Mouse (Mus musculus) cerebellum, adult (tissue): ENCODE results near the gene Htatip2.
A peak's percentile ranks its signal among the peaks of the same experiment; 100 is the strongest.

Experiments used
- ATAC-seq: cut with Nextera tagmentation; 2 replicates; pipeline ENCODE4 v1.9.2; 2017; ENCODE audit warnings: mild to moderate bottlenecking, moderate library complexity, mixed read lengths; ENCODE audit not compliant: insufficient number of reproducible peaks, low FRiP score, low TSS enrichment

The Htatip2 gene

DNA sequence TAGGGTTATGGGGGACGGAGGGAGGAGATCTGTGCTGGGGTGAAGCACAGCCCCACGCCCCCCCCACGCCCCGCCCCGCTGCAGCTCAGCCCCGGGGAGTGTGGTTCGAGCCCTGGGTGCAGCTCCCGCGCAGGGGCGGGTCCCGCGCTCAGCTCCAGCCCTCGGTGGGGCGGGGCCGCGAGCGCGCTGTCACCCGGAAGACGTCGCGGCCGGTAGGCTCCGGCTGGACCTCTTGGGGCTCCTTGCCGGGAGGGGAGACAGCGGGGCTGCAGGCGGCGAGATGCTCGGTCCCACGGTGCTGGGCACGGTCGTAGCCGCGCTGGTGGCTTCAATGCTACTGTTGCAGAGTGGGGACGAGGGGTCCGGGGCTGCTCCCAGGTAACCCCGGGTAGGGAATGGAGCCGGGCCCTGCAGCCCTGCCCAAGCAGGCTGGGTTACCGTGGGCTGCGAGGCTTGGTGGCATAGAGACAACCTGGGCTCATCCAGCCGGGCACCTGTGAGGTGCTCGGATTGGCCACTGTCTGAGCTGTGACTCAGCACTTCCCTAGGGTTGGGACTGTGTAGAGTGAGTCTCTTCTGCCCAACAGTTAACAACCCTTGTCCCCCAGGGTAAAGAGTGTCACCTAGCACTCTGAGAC, at the start of gene Htatip2:
Gene Htatip2 (plus strand): TSS at position 182 of the 638 bp plus-strand sequence.
- peak; percentile 26; the same call in 1 of the 2 replicates for ATAC-seq

DNA sequence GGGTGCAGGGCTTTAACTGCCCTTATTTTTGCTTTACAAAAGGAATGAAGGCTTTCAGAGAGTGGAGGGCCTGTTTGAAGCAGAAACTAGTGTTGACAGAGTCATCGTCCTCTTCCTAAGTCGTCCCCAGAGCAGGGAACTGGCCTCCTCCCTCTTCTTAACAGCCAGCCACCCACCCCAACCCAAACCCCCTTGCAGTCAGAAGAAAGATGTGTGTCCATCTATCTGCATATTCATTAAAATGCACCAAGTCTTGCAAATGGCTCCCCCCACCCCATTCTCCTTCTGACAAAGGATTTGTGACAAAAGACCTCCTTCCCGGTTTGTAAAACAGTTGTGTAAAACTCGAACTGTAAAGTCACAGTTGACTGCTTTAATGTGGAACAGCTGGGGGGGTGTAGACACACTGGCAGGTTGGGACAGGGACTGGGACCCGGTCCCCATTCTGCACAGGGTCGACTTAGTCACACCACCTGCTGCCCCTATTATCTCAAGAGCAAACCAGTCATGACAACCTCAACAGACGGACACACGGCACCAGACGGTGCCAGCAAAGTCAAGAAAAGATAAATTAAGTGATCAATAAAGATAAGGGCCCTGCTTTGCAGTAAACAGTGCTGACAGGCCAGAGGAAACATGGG, 49.4 kb upstream of the Htatip2 start:
- ATAC-seq: no peak

DNA sequence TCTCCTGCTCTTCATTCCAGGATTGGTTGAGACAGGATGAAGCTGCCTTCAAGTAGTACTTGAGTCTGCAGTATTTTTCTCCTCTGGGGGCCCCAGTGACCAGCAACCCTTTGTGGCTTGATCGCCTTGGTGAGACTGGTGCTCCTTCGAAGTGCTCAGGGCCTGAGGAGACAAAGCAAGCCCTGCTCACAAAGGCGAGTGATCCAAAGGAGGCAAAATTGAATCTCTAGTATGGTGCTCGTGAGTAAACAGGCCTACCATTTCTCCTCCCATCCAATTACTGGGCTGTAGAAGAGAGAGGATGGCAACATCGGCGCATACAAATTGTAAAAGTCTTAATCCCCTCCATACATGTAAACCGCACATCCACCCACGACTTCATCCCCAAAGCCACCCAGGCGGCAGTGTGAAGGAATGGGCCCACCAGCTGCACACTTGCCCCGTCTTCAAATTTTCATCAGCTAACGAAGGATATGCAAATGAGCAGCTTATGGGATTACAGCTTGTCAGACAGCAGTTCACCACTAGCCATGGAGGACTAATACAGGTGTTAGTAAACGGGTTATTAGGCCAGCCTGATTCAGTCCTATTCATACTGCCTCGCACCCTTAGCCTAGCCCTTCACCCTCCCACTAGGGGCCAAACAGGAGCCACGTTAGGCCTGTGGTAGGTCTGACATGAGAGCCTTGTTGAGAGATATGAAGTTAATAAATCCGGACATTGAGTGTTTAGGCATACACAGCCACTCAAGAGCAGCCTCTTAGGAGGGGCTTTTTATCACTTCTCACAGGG, 40.8 kb upstream of the Htatip2 start:
- no peak for ATAC-seq

DNA sequence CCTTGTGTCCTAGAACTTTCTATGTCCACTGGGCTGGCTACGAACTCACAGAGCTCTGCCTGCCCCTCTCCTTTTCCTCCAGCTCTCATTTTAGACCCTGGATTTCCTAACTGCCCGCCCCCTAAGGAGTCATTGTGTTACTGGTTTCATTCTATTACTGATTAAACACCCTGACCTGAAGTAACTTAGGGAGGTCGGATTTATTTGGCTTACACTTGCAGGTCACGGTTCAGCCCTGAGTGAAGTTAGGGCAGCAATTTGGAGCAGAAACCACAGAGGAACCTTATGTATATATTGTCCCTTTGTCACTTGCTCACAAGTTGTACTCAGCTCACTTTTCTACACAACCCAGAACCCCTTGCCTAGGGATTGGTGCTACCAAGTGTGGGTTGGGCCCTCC, 24.6 kb upstream of the Htatip2 start:
- ATAC-seq: no peak

DNA sequence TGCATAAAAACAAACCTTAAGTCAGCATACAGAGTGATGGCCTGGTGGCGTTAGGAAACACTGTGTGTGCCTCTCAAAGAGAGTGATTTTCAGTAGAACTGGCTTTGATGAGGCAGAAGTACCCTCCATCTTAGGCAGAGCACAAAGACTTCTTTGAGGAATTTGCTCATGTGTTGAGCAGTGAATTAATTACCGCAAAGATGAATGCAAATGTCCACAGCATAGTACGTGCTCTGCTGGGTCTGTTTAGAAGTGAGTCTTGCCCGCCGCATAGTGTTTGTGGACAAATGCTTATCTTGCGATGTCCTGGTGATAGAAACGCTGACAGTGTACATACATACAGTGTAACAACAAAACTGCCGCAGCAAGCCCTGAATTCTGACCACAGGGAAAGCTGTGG, 19.5 kb upstream of the Htatip2 start:
- no peak for ATAC-seq

DNA sequence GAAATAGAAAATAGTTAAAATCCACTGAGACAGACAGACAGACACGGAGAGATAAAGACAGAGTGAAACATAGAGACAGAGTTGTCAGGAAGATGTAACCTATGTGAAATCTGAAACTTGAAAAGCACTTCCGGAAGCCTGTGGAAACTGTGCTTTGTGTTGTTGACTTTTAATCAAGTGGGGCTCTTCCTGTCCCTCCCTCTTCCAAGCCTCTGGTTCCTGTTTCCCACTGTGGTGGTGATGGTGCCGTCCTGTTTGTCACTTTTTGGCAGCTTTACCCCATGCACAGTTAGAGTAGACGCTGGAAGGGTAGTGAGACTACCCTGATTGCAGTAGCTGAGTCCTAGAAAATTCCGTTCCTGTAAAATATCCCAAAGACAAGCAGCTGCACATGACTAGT, 17.4 kb upstream of the Htatip2 start:
- no peak for ATAC-seq

DNA sequence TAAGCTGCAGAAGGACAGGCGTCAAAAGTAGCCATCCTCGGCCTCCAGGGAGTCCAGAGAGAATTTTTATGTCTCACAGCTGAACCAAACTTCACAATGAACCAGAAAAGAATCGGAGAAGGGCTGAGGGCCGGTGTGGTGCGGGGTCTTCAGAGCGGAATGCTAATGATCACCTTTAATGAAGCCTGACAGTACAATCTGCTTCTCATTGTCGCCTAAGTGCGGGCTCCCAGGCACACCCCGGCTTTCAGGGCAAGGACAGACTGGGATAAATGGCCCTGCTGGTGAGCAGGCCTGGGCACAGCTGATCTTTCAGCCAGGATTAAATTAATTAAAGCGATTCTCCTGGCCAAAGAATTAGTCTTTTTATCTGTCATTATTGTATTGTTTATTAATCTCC, 17.0 kb upstream of the Htatip2 start:
- ATAC-seq: no peak

DNA sequence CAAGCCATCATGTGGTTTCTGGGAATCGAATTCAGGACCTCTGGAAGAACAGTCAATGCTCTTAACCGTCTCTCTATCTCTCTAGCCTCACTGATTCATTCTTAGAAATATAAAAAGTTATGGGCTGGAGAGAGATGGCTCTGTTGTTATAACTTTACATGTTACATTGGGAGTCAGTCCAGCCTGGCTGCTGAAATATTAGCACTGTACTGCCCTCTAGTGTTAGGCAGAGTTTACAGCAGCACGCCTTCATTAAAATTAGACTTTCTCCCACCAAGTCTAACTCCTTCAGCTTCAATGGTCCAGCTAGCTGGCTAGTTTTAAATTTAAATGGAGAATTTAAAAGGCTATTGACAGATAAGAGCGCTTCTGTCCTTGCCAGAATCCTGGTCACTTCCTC, 7.8 kb upstream of the Htatip2 start:
- ATAC-seq: no peak; the same call in 1 of the 2 replicates

DNA sequence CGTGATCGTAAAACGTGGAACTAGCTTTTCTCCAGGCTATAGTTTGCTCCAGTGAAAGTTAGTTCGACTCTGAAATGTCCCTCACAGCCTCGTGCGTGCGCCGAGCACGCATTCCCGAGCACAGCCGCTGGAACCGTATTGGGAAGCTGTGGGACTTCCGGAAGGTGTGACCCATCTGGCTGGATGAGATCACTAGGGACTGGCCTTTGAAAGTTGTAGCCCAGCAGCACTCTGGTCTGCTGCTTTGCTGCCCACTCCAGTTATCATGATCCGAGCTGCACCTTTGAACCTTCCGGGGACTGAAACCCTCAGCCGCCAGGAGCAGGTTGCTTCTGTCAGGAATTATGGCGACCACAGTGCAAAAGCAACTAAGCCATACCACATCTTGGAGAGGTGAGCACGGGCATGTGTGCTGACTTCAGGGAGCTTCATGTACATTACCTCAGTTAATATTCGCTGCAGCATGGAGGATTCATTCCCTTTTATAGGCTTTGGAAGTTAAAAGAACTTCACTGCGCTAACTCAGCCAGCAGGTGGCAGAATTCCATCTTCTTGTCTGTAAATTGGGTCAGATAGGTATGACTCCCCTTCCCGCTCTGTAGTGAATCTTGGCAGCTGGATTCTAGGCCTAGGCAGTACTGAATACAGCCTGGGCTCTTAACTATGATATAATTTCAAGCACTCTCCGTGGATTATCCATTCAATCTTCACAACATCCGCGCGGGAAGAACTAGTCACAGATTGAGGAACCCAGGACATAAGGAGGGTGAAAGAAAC, 6.0 kb upstream of the Htatip2 start:
- no peak for ATAC-seq

DNA sequence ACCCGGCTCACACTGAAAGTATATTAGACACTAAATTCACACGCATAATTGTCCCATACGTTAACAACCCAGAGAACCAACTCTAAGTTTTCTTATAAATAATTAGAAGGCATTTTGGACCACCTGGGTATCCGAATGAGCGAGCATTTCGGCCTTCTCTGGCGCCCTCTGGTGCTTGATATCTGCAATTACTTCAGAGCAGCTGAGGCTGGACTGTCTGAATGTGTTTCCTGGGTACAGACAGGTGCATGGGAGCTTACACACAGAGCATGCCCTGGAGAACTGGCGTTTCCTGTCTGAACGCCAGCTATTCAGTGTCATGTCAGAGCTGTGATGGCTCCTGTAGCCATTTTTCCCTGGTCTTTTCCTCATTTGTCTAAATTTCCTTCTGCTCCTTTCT, 4.1 kb upstream of the Htatip2 start:
- ATAC-seq: peak; percentile 62; the same call in 1 of the 2 replicates

DNA sequence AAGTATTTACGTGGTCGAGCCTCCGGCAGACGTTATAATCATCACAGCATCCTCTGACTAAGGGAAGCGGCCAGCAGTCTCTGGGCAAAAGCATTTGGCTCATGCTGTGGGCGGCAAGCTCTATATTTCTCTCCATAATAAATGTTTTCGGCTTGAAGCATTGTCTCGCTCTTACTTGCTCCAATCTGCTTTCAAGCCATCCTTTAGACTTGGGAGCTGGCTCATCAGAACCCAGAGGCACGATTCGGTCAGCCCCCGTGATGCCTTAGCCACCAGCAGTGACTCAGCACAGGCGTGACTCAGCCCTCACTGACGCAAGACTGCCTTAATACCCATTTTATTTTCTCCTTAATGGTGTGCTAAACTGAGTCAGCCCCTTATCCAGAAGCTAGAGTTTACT, 3.7 kb downstream of the Htatip2 start:
- no peak for ATAC-seq

DNA sequence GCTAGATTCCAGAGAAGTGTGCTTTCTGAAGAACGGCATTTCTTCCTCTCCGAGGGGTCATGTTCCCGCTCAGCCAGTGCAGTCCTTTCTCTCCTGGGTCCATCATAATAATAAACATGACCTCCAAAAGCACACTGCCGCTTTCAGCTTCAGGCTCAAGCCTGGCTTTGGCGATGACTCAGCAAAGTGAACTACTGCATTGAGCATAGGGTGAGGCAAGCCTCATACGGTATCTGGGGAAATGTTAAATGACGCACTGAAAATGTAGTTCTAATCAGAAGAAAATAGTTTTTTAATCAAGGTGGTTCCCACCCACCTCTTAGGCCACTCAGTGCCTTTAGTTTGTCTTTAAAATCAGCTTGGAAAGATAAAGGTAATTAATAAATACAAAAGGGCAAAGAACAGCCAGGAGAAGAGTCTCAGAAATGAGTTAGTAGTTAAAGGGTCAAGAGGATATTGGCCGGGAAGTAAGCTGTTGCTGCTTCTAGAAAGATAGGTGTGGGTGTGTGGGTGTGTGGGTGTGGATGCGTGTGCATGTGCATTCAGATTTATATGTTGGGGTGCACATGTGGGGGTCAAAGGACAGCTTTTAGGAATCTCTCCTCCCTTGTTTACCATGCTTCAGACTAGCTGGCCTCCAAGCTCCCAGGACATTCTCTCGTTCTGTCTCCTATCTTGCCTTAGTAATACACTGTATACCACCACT, 5.2 kb downstream of the Htatip2 start:
- no peak for ATAC-seq

DNA sequence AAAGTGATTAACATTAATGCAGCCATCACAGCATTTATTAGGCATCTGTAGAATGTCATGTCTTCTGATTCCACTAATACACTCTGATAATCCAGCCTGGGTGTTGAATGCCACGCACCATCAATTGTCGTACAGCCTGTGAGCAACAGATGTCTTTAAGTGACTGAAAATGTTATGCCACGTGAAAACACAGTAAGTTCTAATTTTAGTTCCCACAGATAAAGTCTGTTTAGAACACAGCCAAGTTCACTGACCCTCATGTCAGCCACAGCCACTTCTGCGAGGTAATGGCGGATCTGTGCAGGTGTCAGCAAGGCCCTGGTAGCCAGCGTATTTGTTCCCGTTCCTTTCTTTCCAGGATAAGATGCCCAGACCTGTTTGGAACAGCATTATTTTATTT, 7.3 kb downstream of the Htatip2 start:
- no peak for ATAC-seq

DNA sequence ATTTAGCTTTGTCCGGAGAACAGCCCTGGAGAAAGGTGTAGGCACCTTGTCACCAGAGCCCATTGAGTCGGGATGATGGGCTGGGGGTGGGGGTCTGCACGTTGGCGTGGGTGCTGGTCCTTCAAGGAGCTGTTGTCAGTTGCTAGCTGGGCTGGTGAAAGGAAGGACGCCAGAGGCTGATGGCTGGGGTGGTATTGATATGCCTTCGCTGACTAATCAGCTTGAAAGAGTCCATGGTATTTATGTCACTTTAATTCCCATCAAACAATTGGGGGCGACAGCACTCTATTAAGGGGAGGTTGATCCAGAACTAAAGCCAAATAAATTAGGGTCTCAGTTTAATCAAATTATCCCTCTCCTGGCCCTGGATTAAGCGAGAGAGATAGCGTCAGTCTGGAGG, 9.6 kb downstream of the Htatip2 start:
- ATAC-seq: no peak

DNA sequence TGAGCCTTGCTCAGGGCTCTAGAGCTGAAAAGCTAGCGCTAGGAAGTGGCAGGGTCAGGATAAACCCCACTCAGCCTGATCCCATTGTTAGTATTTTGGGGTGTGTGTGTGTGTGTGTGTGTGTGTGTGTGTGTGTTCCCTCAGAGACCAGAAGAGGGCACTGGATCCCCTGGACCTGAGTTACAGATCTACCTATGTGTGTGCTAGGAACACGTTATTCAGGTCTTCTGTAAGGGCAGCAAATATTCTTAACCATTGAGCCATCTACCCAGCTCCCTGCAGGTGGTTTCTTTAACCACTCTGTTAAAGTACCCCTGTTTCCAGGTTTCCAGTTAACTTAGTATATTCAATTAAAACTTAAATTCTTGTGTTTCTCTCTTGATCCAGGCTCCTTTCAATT, 15.5 kb downstream of the Htatip2 start:
- ATAC-seq: no peak

DNA sequence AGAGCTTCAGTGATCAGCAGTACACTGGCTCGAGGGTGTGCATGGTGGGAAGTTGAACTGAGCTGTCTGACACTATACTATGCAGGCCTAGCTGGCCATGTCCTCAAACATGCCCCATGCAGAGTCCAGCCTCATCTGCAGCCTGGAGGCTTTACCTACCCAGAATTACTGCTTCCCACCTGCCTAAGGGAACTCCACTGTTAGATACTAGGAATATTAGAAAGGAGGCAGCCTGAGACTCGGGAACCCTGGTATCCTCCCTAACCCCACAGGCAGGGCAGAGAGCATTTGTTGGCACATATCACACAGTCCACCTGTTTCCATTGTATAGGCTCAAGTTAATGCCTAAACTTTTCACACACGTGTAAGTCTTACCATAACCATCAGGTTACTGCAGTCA, 18.7 kb downstream of the Htatip2 start:
- ATAC-seq: peak; percentile 22; the same call in 1 of the 2 replicates

DNA sequence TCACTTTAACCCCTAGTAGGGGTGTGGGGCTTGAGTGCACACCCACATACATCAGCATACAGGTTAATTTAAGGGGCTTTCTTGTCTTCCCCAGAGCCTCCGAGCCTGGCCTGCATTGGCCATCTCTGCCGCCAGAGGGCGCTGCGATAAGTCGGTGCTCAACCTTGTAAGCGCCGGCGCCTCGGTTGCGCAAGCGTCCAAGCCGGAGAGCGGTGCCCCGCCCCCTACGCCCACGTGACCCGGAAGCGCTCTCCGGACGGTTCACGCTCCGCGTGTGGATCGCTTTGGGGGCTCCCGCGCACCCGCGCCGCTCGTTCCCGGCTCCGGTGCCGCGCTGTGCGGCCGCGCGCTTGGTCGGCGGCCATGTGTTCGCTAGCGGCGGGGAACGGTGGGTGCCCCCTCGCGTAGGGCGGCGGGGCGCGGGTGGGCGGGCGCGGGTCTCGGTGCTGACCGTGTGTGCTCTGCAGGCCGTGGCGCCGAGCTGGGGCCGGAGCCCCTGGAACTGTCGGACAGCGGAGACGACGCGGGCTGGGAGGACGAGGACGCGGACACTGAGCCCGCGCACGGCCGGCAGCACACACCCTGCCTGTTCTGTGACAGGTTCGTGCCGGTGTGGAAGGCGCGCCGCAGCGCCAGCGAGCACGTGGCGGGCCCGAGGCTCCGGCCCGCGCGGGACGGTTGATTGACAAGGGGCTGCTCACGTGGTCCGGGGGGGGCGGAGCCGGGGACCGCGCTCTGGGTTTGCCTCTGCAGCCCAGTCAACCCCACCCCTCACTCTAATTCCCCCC, 19.4 kb downstream of the Htatip2 start, which contains the start of gene Prmt3:
Gene Prmt3 (plus strand): TSS at position 233 of the 788 bp plus-strand sequence.
- peak; percentile 89 for ATAC-seq

DNA sequence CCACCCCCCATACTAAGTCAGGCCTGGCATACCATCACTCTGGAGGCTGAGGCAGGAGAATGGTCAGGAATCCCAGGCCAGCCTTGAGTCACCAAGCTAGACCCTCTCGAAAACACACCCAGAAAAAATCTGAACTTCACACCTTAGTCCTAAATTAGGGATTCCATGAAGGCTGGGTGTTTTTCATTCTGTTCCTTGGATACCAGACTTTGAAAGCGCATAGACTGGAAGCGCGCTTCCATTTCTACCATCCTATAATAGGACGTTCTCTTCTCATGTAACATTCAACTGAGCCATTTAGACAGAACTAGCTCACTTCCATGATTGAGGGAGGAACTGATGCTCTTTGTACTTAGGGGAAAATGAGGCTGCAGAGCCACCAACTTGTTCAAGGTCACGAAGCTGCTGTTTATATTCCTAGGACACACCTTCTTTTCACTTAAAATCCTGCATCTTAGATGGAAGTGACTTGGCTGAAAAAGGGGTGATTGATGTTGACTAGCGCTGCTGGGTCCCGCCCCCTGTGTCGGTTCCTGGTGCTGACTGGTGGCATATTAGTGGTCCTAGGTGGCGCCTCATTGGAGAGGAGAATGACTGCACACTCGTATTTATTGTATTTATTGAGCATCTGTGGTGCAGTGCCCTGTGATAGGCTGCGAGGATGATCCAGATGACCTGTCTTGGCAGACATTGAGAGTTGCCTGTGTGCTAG, 20.1 kb downstream of the Htatip2 start:
- ATAC-seq: no peak; the same call in 1 of the 2 replicates

DNA sequence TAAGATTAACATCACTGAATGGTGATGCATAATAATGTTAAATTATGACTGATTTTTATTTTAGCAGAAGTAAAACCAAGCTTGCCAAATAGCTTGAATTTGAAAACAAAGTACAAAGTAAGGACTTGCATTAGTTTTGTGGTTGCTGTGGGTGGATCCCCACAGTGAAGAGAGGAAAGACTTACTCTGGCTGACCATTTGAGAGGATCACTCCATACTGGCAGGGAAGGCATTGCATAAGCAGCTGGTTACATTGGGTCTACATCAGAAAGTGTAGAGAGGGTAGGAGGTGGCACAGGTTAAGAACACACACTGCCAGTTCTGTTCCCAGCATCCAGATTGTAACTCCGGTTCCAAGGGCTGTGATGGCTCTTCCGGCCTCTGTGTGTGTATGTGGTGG, 24.1 kb downstream of the Htatip2 start:
- no peak for ATAC-seq
